Mouse (Mus musculus) macrophage (primary cell): ENCODE measurements around the gene Pold3. TPM values are rescaled to one million over a fixed set of nuclear protein-coding genes. Genes with fewer than 3 reads are reported as not detected.
A peak's percentile ranks its signal among the peaks of the same experiment; 100 is the strongest.
"Not testable (repeated sequence)": the region's sequence is repeated elsewhere in the genome, so short reads cannot be mapped to it uniquely, and the experiment has no call there.

Experiments used
- H3K27ac ChIP-seq: fragments of 350-480 bp; formaldehyde crosslinking; 2 replicates; pipeline ENCODE4 v1.9.0; 2021
- H3K36me3 ChIP-seq: fragments of 350-480 bp; formaldehyde crosslinking; 2 replicates; pipeline ENCODE4 v1.9.0; 2021; ENCODE audit errors: inconsistent target
- H3K4me3 ChIP-seq: fragments of 350-480 bp; formaldehyde crosslinking; 2 replicates; pipeline ENCODE4 v1.9.0; 2021; ENCODE audit errors: inconsistent target
- H3K79me2 ChIP-seq: fragments of 350-480 bp; formaldehyde crosslinking; 2 replicates; pipeline ENCODE4 v1.9.0; 2021; ENCODE audit errors: inconsistent target
- WGBS: methylation state at CpG from one replicate; pipeline ENCODE4 v1.1.7; 2026; ENCODE audit warnings: inconsistent platforms; ENCODE audit not compliant: missing documents; 5-methylcytosine and 5-hydroxymethylcytosine counted together
- polyA plus RNA-seq: library from polyadenylated mRNA; stranded (reverse); fragments of 250-400 nt; gene quantifications from 3 replicates; pipeline ENCODE4 v1.2.4, GENCODE M21; 2018; ENCODE audit warnings: inconsistent platforms

The Pold3 gene
- polyA plus RNA-seq, 1 experiment from 2014 or later: 53.5 TPM

- peaks cover 52% of the 10 kb centered on the region for H3K36me3 ChIP-seq
- WGBS: 84% methylated on average over 6 of the region's 6 CpGs
- H3K4me3 ChIP-seq: no peak overlapping the region
- H3K79me2 ChIP-seq: no peaks in the 10 kb centered on the region
- peak overlapping the region; percentile 33 for H3K27ac ChIP-seq
These were observed 38.5 kb downstream of the Pold3 start for GRCm38 (mm10) chr7:100082836-100083235.

GRCm38 (mm10) chr7:100080087-100080781, 41.1 kb downstream of the Pold3 start:
- WGBS: 89% methylated on average over 12 of the region's 12 CpGs
- no peaks in the 10 kb centered on the region for H3K79me2 ChIP-seq
- peaks cover 25% of the 10 kb centered on the region for H3K36me3 ChIP-seq
- no peak overlapping the region for H3K4me3 ChIP-seq
- no peak overlapping the region for H3K27ac ChIP-seq

- Histone ChIP-seq H3K36me3 (peaks cover under 1% of the 10 kb centered on the region), H3K79me2 (no peaks in the 10 kb centered on the region), H3K27ac (no peak overlapping the region), H3K4me3 (no peak overlapping the region)
- WGBS: 100% methylated on average over 4 of the region's 4 CpGs
These were observed 44.3 kb downstream of the Pold3 start for GRCm38 (mm10) chr7:100077071-100077470.

GRCm38 (mm10) chr7:100076296-100076695, 45.1 kb downstream of the Pold3 start:
- no peak overlapping the region for H3K4me3 ChIP-seq
- WGBS: 96% methylated on average over 4 of the region's 5 CpGs
- no peaks in the 10 kb centered on the region for H3K79me2 ChIP-seq
- H3K27ac ChIP-seq: no peak overlapping the region
- H3K36me3 ChIP-seq: no peaks in the 10 kb centered on the region; the same call in 1 of the 2 replicates

- Histone ChIP-seq H3K4me3 (no peak overlapping the region), H3K36me3 (no peaks in the 10 kb centered on the region), H3K27ac (no peak overlapping the region), H3K79me2 (no peaks in the 10 kb centered on the region)
- 96% methylated on average over 2 of the region's 2 CpGs for WGBS
These were observed 47.4 kb downstream of the Pold3 start for GRCm38 (mm10) chr7:100073959-100074358.

GRCm38 (mm10) chr7:100052991-100053390, 68.4 kb downstream of the Pold3 start:
- 80% methylated on average over 2 of the region's 2 CpGs for WGBS
- H3K27ac ChIP-seq, H3K4me3 ChIP-seq, H3K36me3 ChIP-seq, H3K79me2 ChIP-seq: not testable (repeated sequence)

- 79% methylated on average over 4 of the region's 4 CpGs for WGBS
- no peak overlapping the region for H3K27ac ChIP-seq
These were observed 69.5 kb downstream of the Pold3 start for GRCm38 (mm10) chr7:100051904-100052303.

GRCm38 (mm10) chr7:100046486-100046885, 74.9 kb downstream of the Pold3 start:
- Histone ChIP-seq H3K79me2 (no peaks in the 10 kb centered on the region), H3K27ac (no peak overlapping the region), H3K36me3 (no peaks in the 10 kb centered on the region), H3K4me3 (no peak overlapping the region)
- 90% methylated on average over 2 of the region's 2 CpGs for WGBS

More at GRCm38 (mm10) chr7:100051904-100052303, 69.5 kb downstream of the Pold3 start:
- H3K36me3 ChIP-seq: no peaks in the 10 kb centered on the region
- H3K4me3 ChIP-seq: no peak overlapping the region
- no peaks in the 10 kb centered on the region for H3K79me2 ChIP-seq

GRCm38 (mm10) chr7:100043605-100044031, 77.7 kb downstream of the Pold3 start:
- H3K36me3 ChIP-seq: no peaks in the 10 kb centered on the region
- H3K4me3 ChIP-seq: no peak overlapping the region
- no peak overlapping the region for H3K27ac ChIP-seq
- H3K79me2 ChIP-seq: no peaks in the 10 kb centered on the region
- 72% methylated on average over 4 of the region's 4 CpGs for WGBS

GRCm38 (mm10) chr7:100043096-100043495, 78.3 kb downstream of the Pold3 start:
- H3K79me2 ChIP-seq: no peaks in the 10 kb centered on the region

GRCm38 (mm10) chr7:100042120-100042519, 79.2 kb downstream of the Pold3 start:
- Histone ChIP-seq H3K36me3 (no peaks in the 10 kb centered on the region), H3K79me2 (no peaks in the 10 kb centered on the region), H3K27ac (no peak overlapping the region), H3K4me3 (no peak overlapping the region)
- 40% methylated on average over 31 of the region's 31 CpGs for WGBS

More at GRCm38 (mm10) chr7:100043096-100043495, 78.3 kb downstream of the Pold3 start:
- Histone ChIP-seq H3K4me3 (no peak overlapping the region), H3K36me3 (no peaks in the 10 kb centered on the region), H3K27ac (no peak overlapping the region)
- 92% methylated on average over 5 of the region's 5 CpGs for WGBS

- H3K4me3 ChIP-seq: no peak overlapping the region
- WGBS: 100% methylated on average over 3 of the region's 3 CpGs
- H3K79me2 ChIP-seq: no peaks in the 10 kb centered on the region
- H3K36me3 ChIP-seq: no peaks in the 10 kb centered on the region
- H3K27ac ChIP-seq: no peak overlapping the region
These were observed 84.9 kb downstream of the Pold3 start for GRCm38 (mm10) chr7:100036495-100036894.

GRCm38 (mm10) chr7:100036050-100036449, 85.3 kb downstream of the Pold3 start:
- H3K4me3 ChIP-seq: no peak overlapping the region

GRCm38 (mm10) chr7:100034815-100035463, 86.4 kb downstream of the Pold3 start:
- no peak overlapping the region for H3K27ac ChIP-seq
- no peak overlapping the region for H3K4me3 ChIP-seq
- 46% methylated on average over 11 of the region's 11 CpGs for WGBS
- H3K79me2 ChIP-seq: no peaks in the 10 kb centered on the region
- H3K36me3 ChIP-seq: no peaks in the 10 kb centered on the region

More at GRCm38 (mm10) chr7:100036050-100036449, 85.3 kb downstream of the Pold3 start:
- 90% methylated on average over 7 of the region's 7 CpGs for WGBS
- Histone ChIP-seq H3K27ac (no peak overlapping the region), H3K79me2 (no peaks in the 10 kb centered on the region), H3K36me3 (no peaks in the 10 kb centered on the region)

GRCm38 (mm10) chr7:100033672-100034071, 87.7 kb downstream of the Pold3 start:
- Histone ChIP-seq H3K36me3 (no peaks in the 10 kb centered on the region), H3K27ac (no peak overlapping the region)
- 59% methylated on average over 5 of the region's 5 CpGs for WGBS

More at GRCm38 (mm10) chr7:100033672-100034071, 87.7 kb downstream of the Pold3 start:
- Histone ChIP-seq H3K4me3 (no peak overlapping the region), H3K79me2 (no peaks in the 10 kb centered on the region)
